Mouse (Mus musculus): ENCODE data around the gene Hdac11. TPM values are rescaled to one million over a fixed set of nuclear protein-coding genes. Genes with fewer than 3 reads are reported as not detected.

The Hdac11 gene
- polyA plus RNA-seq, 1 experiment: 18.4 TPM

- Histone ChIP-seq H3K4me3 (replicated peaks; ENCODE audit: extremely low read depth, low read depth, low read length) (no peak overlapping the region), H3K4me1 (ENCODE audit: control insufficient read depth, insufficient read depth, low read length) (peaks cover 5% of the 10 kb centered on the region)
- TF ChIP-seq POLR2A (IDR thresholded peaks at IDR 0.05; ENCODE audit: borderline replicate concordance, extremely low read depth, low read depth, low read length): no peak
- TF ChIP-seq CTCF (IDR thresholded peaks at IDR 0.05; ENCODE audit: insufficient read depth, low read length): no peak
- WGBS: 38% methylated on average over 2 of the region's 2 CpGs
- no peak for DNase-seq
These were observed 31.3 kb upstream of the Hdac11 start for GRCm38 (mm10) chr6:91125228-91125585.

- no peak for DNase-seq
- TF ChIP-seq CTCF (IDR thresholded peaks at IDR 0.05; ENCODE audit: insufficient read depth, low read length): peak; percentile 17; the same call in 1 of the 2 replicates
- TF ChIP-seq POLR2A (IDR thresholded peaks at IDR 0.05; ENCODE audit: borderline replicate concordance, extremely low read depth, low read depth, low read length): no peak
- WGBS: 66% methylated on average over 4 of the region's 4 CpGs
These were observed 27.5 kb upstream of the Hdac11 start for GRCm38 (mm10) chr6:91128996-91129395.

GRCm38 (mm10) chr6:91130856-91131255, 25.6 kb upstream of the Hdac11 start:
- Histone ChIP-seq H3K4me1 (ENCODE audit: control insufficient read depth, insufficient read depth, low read length) (no peaks in the 10 kb centered on the region), H3K4me3 (replicated peaks; ENCODE audit: extremely low read depth, low read depth, low read length) (no peak overlapping the region)
- DNase-seq: no peak
- TF ChIP-seq CTCF (IDR thresholded peaks at IDR 0.05; ENCODE audit: insufficient read depth, low read length) (no peak), POLR2A (IDR thresholded peaks at IDR 0.05; ENCODE audit: borderline replicate concordance, extremely low read depth, low read depth, low read length) (no peak)
- WGBS: 37% methylated on average over 1 of the region's 1 CpGs

More at GRCm38 (mm10) chr6:91128996-91129395, 27.5 kb upstream of the Hdac11 start:
- Histone ChIP-seq H3K4me1 (ENCODE audit: control insufficient read depth, insufficient read depth, low read length) (peaks cover 5% of the 10 kb centered on the region), H3K4me3 (replicated peaks; ENCODE audit: extremely low read depth, low read depth, low read length) (no peak overlapping the region)

- no peak for DNase-seq
- TF ChIP-seq CTCF (IDR thresholded peaks at IDR 0.05; ENCODE audit: insufficient read depth, low read length) (no peak), POLR2A (IDR thresholded peaks at IDR 0.05; ENCODE audit: borderline replicate concordance, extremely low read depth, low read depth, low read length) (no peak)
- Histone ChIP-seq H3K4me3 (replicated peaks; ENCODE audit: extremely low read depth, low read depth, low read length) (no peak overlapping the region), H3K4me1 (ENCODE audit: control insufficient read depth, insufficient read depth, low read length) (no peaks in the 10 kb centered on the region)
- 56% methylated on average over 10 of the region's 10 CpGs for WGBS
These were observed 19.0 kb upstream of the Hdac11 start for GRCm38 (mm10) chr6:91137343-91137956.

GRCm38 (mm10) chr6:91139846-91140245, 16.6 kb upstream of the Hdac11 start:
- H3K4me1 ChIP-seq (ENCODE audit: control insufficient read depth, insufficient read depth, low read length): no peaks in the 10 kb centered on the region
- no peak overlapping the region for H3K4me3 ChIP-seq (replicated peaks; ENCODE audit: extremely low read depth, low read depth, low read length)
- TF ChIP-seq POLR2A (IDR thresholded peaks at IDR 0.05; ENCODE audit: borderline replicate concordance, extremely low read depth, low read depth, low read length) (no peak), CTCF (IDR thresholded peaks at IDR 0.05; ENCODE audit: insufficient read depth, low read length) (peak; percentile 94)
- peak; percentile 69 for DNase-seq
- WGBS: 16% methylated on average over 4 of the region's 4 CpGs

- TF ChIP-seq CTCF (IDR thresholded peaks at IDR 0.05; ENCODE audit: insufficient read depth, low read length) (no peak), POLR2A (IDR thresholded peaks at IDR 0.05; ENCODE audit: borderline replicate concordance, extremely low read depth, low read depth, low read length) (no peak)
- Histone ChIP-seq H3K4me3 (replicated peaks; ENCODE audit: extremely low read depth, low read depth, low read length) (no peak overlapping the region), H3K4me1 (ENCODE audit: control insufficient read depth, insufficient read depth, low read length) (no peaks in the 10 kb centered on the region)
- 59% methylated on average over 3 of the region's 3 CpGs for whole genome bisulfite sequencing
- DNase-seq: no peak
These were observed 11.4 kb upstream of the Hdac11 start for GRCm38 (mm10) chr6:91145056-91145455.

GRCm38 (mm10) chr6:91145572-91145971, 10.9 kb upstream of the Hdac11 start:
- 49% methylated on average over 5 of the region's 5 CpGs for WGBS
- no peak for TF ChIP-seq POLR2A (IDR thresholded peaks at IDR 0.05; ENCODE audit: borderline replicate concordance, extremely low read depth, low read depth, low read length)
- no peak for TF ChIP-seq CTCF (IDR thresholded peaks at IDR 0.05; ENCODE audit: insufficient read depth, low read length)

GRCm38 (mm10) chr6:91146443-91147151, 9.9 kb upstream of the Hdac11 start:
- DNase-seq: no peak
- no peak for TF ChIP-seq POLR2A (IDR thresholded peaks at IDR 0.05; ENCODE audit: borderline replicate concordance, extremely low read depth, low read depth, low read length)
- Histone ChIP-seq H3K4me1 (ENCODE audit: control insufficient read depth, insufficient read depth, low read length) (no peaks in the 10 kb centered on the region), H3K4me3 (replicated peaks; ENCODE audit: extremely low read depth, low read depth, low read length) (no peak overlapping the region)
- 38% methylated on average over 5 of the region's 5 CpGs for WGBS

More at GRCm38 (mm10) chr6:91145572-91145971, 10.9 kb upstream of the Hdac11 start:
- Histone ChIP-seq H3K4me3 (replicated peaks; ENCODE audit: extremely low read depth, low read depth, low read length) (no peak overlapping the region), H3K4me1 (ENCODE audit: control insufficient read depth, insufficient read depth, low read length) (no peaks in the 10 kb centered on the region)
- no peak for DNase-seq

GRCm38 (mm10) chr6:91147152-91147770, 9.2 kb upstream of the Hdac11 start:
- TF ChIP-seq POLR2A (IDR thresholded peaks at IDR 0.05; ENCODE audit: borderline replicate concordance, extremely low read depth, low read depth, low read length) (no peak), CTCF (IDR thresholded peaks at IDR 0.05; ENCODE audit: insufficient read depth, low read length) (no peak)
- DNase-seq: no peak
- WGBS: 81% methylated on average over 2 of the region's 2 CpGs

More at GRCm38 (mm10) chr6:91147152-91147770, 9.2 kb upstream of the Hdac11 start:
- H3K4me3 ChIP-seq (replicated peaks; ENCODE audit: extremely low read depth, low read depth, low read length): no peak overlapping the region
- no peaks in the 10 kb centered on the region for H3K4me1 ChIP-seq (ENCODE audit: control insufficient read depth, insufficient read depth, low read length)
